Mouse (Mus musculus) B cell, adult 62 days (primary cell): Measurements from ENCODE around the gene Gm5089. TPM values are rescaled to one million over a fixed set of nuclear protein-coding genes. Genes with fewer than 3 reads are reported as not detected.

Source experiments
- total RNA-seq: library from RNA; stranded (reverse); gene quantifications from 4 replicates; pipeline ENCODE4 v1.2.4, GENCODE M21; 2023

Gene Gm5089
- not detected in 4 replicates for total RNA-seq

GRCm38 (mm10) chr14:122450496-122451382 lies at the start of gene Gm5089:
Gene Gm5089, minus strand, starts transcription at chr14:122451115.

GRCm38 (mm10) chr14:122490441-122491328 lies 39.8 kb upstream of the Gm5089 start, which contains the start of gene Gm10837:
Gene Gm10837, plus strand, starts transcription at chr14:122490586.

GRCm38 (mm10) chr14:122474891-122475556 lies 24.1 kb upstream of the Gm5089 start, which contains the start of gene Zic2:
Gene Zic2, plus strand, starts transcription at chr14:122475435.

GRCm38 (mm10) chr14:122464763-122465741 lies 14.1 kb upstream of the Gm5089 start, which contains the start of gene Zic5:
Gene Zic5, minus strand, starts transcription at chr14:122465677.

Other genes starting within 250 kb of the Gm5089 start
- gene Zic5, start 14.6 kb upstream of the Gm5089 start, total RNA-seq, result 0.12 to 0.56 TPM in 2 of 4 replicates, not detected in the others
- gene Zic2, start 24.3 kb upstream of the Gm5089 start, total RNA-seq, result not detected in 4 replicates
- not detected in 4 replicates for gene Gm10837, start 39.5 kb upstream of the Gm5089 start, total RNA-seq
- 22.4 to 29.9 TPM (median 29.2 TPM) in 4 replicates for gene Pcca, start 83.2 kb upstream of the Gm5089 start, total RNA-seq